Mouse (Mus musculus) spleen, postnatal 14 days (tissue): ENCODE measurements around the gene Egln3.
A peak's percentile ranks its signal among the peaks of the same experiment; 100 is the strongest.

Source experiments
- DNase-seq, 2 experiments: peaks; one replicate each; pipeline ENCODE4 v3.0.0; 2021 to 2022; ENCODE audit warnings: low spot score in 2 of 2

Egln3 gene

GRCm38 (mm10) chr12:54202765-54203655, 650 bp downstream of the Egln3 start:
- peak in 1 of 2 experiments; percentile 8 for DNase-seq

GRCm38 (mm10) chr12:54202276-54202675, 1.4 kb downstream of the Egln3 start:
- DNase-seq: no peak

- no peak for DNase-seq
Measured at GRCm38 (mm10) chr12:54200856-54201255, 2.8 kb downstream of the Egln3 start.

GRCm38 (mm10) chr12:54200172-54200571, 3.5 kb downstream of the Egln3 start:
- DNase-seq: no peak

- DNase-seq: no peak
Measured at GRCm38 (mm10) chr12:54198282-54198918, 5.3 kb downstream of the Egln3 start.

GRCm38 (mm10) chr12:54197849-54198248, 5.8 kb downstream of the Egln3 start:
- DNase-seq: no peak

GRCm38 (mm10) chr12:54197301-54197782, 6.3 kb downstream of the Egln3 start:
- no peak for DNase-seq

GRCm38 (mm10) chr12:54196881-54197280, 6.8 kb downstream of the Egln3 start:
- no peak for DNase-seq

- DNase-seq: no peak
Measured at GRCm38 (mm10) chr12:54194159-54194558, 9.5 kb downstream of the Egln3 start.

- no peak for DNase-seq
Measured at GRCm38 (mm10) chr12:54192305-54192661, 11.4 kb downstream of the Egln3 start.

GRCm38 (mm10) chr12:54191608-54192304, 11.9 kb downstream of the Egln3 start:
- DNase-seq: peak in 1 of 2 experiments; percentile 13

- DNase-seq: no peak
Measured at GRCm38 (mm10) chr12:54191181-54191580, 12.5 kb downstream of the Egln3 start.

- DNase-seq: no peak
Measured at GRCm38 (mm10) chr12:54187812-54188600, 15.7 kb downstream of the Egln3 start.

- no peak for DNase-seq
Measured at GRCm38 (mm10) chr12:54186926-54187623, 16.6 kb downstream of the Egln3 start.

GRCm38 (mm10) chr12:54184264-54184663, 19.4 kb downstream of the Egln3 start:
- DNase-seq: no peak

- DNase-seq: no peak
Measured at GRCm38 (mm10) chr12:54178323-54178722, 25.3 kb downstream of the Egln3 start.

GRCm38 (mm10) chr12:54168786-54169185, 34.9 kb downstream of the Egln3 start:
- DNase-seq: no peak

GRCm38 (mm10) chr12:54167737-54168136, 35.9 kb downstream of the Egln3 start:
- no peak for DNase-seq

- DNase-seq: no peak
Measured at GRCm38 (mm10) chr12:54164724-54165050, 39.0 kb downstream of the Egln3 start.

GRCm38 (mm10) chr12:54164040-54164723, 39.5 kb downstream of the Egln3 start:
- no peak for DNase-seq
